Mouse (Mus musculus): ENCODE data around the gene Sprr2d.

The Sprr2d gene

GRCm38 (mm10) chr3:92338840-92339239 lies at the start of gene Sprr2d:
Sprr2d (plus strand) TSS chr3:92339140.
- no peak for DNase-seq (ENCODE audit: low read depth, low spot score)

- no peak for DNase-seq (ENCODE audit: low read depth, low spot score)
These were observed 31.5 kb upstream of the Sprr2d start for GRCm38 (mm10) chr3:92307406-92307805.

DNA sequence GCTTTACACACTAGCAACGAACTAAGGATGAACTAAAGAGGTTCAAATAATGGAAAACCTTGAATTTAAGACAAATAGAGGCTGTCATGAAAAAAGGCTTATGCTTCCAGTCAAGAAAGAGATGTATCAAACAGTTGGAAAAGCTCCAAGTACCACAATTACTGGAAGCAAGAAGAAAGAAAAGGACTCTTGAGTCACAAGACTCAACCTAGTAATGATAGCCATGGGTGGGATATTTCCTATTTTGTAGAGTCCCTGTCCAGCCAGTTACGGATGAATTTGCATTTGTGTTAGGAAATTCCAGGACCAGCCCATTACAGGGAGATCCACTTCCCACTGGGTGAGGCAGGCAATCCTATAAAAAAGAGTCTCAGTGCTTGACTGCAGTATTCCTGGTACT lies 22.6 kb upstream of the Sprr2d start, which contains the start of gene Sprr2b:
Sprr2b (plus strand) TSS at position 301 of the 400 bp plus-strand sequence.
- no peak for DNase-seq (ENCODE audit: low read depth, low spot score)

DNA sequence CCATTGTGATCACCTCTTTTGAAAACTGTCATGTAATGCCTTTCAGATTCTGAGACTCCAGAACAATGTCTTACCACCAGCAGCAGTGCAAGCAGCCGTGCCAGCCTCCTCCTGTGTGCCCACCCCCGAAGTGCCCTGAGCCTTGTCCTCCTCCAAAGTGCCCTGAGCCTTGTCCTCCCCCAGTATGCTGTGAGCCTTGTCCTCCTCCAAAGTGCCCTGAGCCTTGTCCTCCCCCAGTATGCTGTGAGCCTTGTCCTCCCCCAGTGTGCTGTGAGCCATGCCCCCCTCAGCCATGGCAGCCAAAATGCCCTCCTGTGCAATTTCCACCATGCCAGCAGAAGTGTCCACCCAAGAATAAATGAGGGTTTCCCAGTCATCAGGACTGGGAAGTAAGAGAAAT lies 21.6 kb upstream of the Sprr2d start:
- no peak for DNase-seq (ENCODE audit: low read depth, low spot score)

- no peak for DNase-seq (ENCODE audit: low read depth, low spot score)
These were observed 2.7 kb upstream of the Sprr2d start for GRCm38 (mm10) chr3:92336278-92336677.

DNA sequence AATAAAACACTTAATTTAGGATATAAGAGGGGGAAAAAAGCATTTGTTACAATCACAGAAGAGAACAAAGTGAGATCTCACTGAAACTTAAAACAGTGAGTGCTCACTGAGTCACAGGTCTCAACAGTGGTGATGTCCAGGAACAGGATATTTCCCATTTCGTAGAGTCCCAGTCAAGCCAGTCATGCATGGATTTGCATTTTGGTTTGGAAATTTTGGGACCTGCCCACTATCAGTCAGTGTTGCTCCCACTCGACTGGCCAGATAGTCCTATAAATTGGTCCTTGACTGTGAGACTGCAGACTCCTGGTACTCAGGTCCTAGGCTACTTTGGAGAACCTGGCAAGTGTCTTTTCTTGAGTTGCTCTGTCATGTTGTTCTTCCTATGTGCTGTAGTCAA lies 12.9 kb downstream of the Sprr2d start, which contains the start of gene Sprr2e:
Sprr2e (plus strand) TSS at position 301 of the 400 bp plus-strand sequence.
- DNase-seq (ENCODE audit: low read depth, low spot score) = no peak

GRCm38 (mm10) chr3:92361619-92362018 lies 22.7 kb downstream of the Sprr2d start:
- DNase-seq (ENCODE audit: low read depth, low spot score) = no peak

GRCm38 (mm10) chr3:92364887-92365286 lies 25.9 kb downstream of the Sprr2d start, which contains the start of gene Sprr2f:
Sprr2f (plus strand) TSS chr3:92365187.
- DNase-seq (ENCODE audit: low read depth, low spot score) = no peak

DNA sequence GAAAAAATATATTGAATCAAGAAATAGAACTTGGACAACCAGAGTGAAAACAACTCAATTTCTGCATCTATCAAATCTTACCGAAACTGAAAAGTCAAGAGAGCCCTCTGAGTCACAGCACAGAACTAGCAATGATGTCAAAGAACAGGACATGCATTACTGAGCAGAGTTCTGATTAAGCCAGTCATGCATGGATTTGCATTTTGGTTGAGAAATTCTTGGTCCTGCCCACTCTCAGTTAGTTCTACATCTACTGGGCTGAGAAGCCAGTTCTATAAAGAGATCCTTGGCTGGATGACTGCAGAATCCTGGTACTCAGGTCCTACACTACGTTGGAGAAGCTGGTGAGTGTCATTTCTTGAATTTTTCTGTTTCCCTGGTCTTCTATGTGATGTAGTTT lies 34.7 kb downstream of the Sprr2d start:
- DNase-seq (ENCODE audit: low read depth, low spot score) = no peak

DNA sequence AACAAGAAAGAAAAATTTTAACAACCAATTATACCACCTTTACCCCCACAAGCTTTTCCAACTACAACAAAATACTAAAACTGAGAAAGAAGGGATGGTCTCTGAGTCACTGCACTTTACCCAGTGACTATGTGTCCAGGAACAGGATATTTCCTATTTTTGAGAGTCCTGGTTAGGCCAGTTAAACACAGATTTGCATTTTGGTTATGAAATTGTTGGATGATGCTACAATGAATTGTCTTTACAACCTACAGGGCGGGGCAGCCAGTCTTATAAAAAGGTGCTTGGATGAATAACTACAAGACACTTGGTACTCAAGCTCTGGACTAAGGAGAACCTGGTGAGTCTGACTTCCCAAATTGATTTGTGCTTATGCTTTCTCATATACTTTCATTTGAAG lies 46.4 kb downstream of the Sprr2d start, which contains the start of gene Sprr2h:
Sprr2h (plus strand) TSS at position 301 of the 400 bp plus-strand sequence.
- DNase-seq (ENCODE audit: low read depth, low spot score) = no peak

Data from brain, embryonic 18.5 days (tissue).